Mouse (Mus musculus): ENCODE data around the gene Rabggta. TPM values are rescaled to one million over a fixed set of nuclear protein-coding genes. Genes with fewer than 3 reads are reported as not detected.
A peak's percentile ranks its signal among the peaks of the same experiment; 100 is the strongest.

Rabggta gene
- polyA plus RNA-seq (2012; rRNA removed), result 64.1 and 66.8 TPM in 2 replicates

DNA sequence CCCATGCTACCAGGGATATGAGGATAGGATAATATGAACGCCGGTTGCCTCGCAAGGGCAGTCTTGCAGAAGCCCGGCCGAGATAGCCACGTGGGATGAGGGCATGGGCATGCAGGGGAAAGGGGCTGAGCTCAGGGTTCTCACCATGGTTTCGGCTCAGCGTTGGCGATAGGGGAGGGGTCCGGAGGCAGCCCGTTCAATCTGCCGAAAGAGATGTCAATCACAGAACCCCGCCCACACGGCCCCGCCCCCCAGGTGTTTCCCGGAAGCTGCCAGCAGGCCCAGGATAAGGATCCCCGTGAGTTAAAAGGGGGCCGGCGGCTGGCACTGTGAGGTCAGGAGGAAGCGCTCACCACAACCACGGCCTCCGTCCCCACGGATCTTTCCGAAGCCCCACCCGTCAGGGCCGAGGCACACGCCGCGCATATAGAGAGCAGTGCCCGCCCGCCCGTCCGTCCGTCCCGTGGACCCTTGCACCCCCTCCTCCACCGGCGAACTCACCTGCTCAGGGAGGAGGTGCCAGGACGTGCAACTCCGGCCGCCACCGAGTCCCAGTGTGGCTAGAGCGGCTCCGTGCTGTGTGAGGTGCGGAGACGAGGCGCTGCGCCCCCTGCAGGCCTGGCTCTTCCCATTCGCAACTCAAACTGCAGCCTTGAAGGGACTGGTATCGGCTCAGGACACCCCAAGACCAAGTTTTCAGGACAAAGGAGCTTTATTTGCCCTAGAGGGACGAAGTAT lies at the start of gene Rabggta:
Gene Rabggta (minus strand): TSS at position 564 of the 738 bp plus-strand sequence.
- DNase-seq, result peak; percentile 93 to 94
- H3K27ac ChIP-seq (ENCODE audit: insufficient read depth, low read length), result peak within 1 kb of the TSS; percentile 26; the same call in 1 of the 2 replicates
- peak within 1 kb of the TSS; percentile 96 for H3K4me3 ChIP-seq (replicated peaks; ENCODE audit: insufficient read depth, low read depth, low read length)
- H3K4me1 ChIP-seq (ENCODE audit: control insufficient read depth, insufficient read depth, low read length), result peaks cover 4% of the 10 kb centered on the region; the same call in 1 of the 2 replicates
- TF ChIP-seq POLR2A (IDR thresholded peaks at IDR 0.05; ENCODE audit: borderline replicate concordance, insufficient read depth, low read length) (peak; percentile 45; the same call in 1 of the 2 replicates), CTCF (IDR thresholded peaks at IDR 0.05; ENCODE audit: borderline replicate concordance, insufficient read depth, low read depth, low read length) (peak; percentile 87)
- under 1% methylated on average over 48 of the region's 50 CpGs for WGBS
- H3K27me3 ChIP-seq (ENCODE audit: control insufficient read depth, insufficient read depth, low read length), result no peaks in the 10 kb centered on the region

GRCm38 (mm10) chr14:55769087-55769703 lies 47.1 kb upstream of the Rabggta start:
- H3K4me1 ChIP-seq (ENCODE audit: control insufficient read depth, insufficient read depth, low read length), result peaks cover 4% of the 10 kb centered on the region; the same call in 1 of the 2 replicates
- 87% methylated on average over 16 of the region's 16 CpGs for WGBS
- TF ChIP-seq CTCF (IDR thresholded peaks at IDR 0.05; ENCODE audit: borderline replicate concordance, insufficient read depth, low read depth, low read length), result no peak
- TF ChIP-seq POLR2A (IDR thresholded peaks at IDR 0.05; ENCODE audit: borderline replicate concordance, insufficient read depth, low read length), result no peak
- no peak overlapping the region for H3K4me3 ChIP-seq (replicated peaks; ENCODE audit: insufficient read depth, low read depth, low read length)
- DNase-seq, result no peak
- no peak overlapping the region for H3K27ac ChIP-seq (ENCODE audit: insufficient read depth, low read length)
- H3K27me3 ChIP-seq (ENCODE audit: control insufficient read depth, insufficient read depth, low read length), result no peaks in the 10 kb centered on the region

GRCm38 (mm10) chr14:55768555-55768954 lies 46.5 kb upstream of the Rabggta start:
- H3K27ac ChIP-seq (ENCODE audit: insufficient read depth, low read length), result no peak overlapping the region
- TF ChIP-seq POLR2A (IDR thresholded peaks at IDR 0.05; ENCODE audit: borderline replicate concordance, insufficient read depth, low read length) (no peak), CTCF (IDR thresholded peaks at IDR 0.05; ENCODE audit: borderline replicate concordance, insufficient read depth, low read depth, low read length) (no peak)
- no peak overlapping the region for H3K4me3 ChIP-seq (replicated peaks; ENCODE audit: insufficient read depth, low read depth, low read length)
- DNase-seq, result no peak
- WGBS, result 93% methylated on average over 6 of the region's 6 CpGs
- H3K4me1 ChIP-seq (ENCODE audit: control insufficient read depth, insufficient read depth, low read length), result peaks cover 4% of the 10 kb centered on the region; the same call in 1 of the 2 replicates
- no peaks in the 10 kb centered on the region for H3K27me3 ChIP-seq (ENCODE audit: control insufficient read depth, insufficient read depth, low read length)

- peaks cover 4% of the 10 kb centered on the region; the same call in 1 of the 2 replicates for H3K4me1 ChIP-seq (ENCODE audit: control insufficient read depth, insufficient read depth, low read length)
- peak overlapping the region; percentile 24 for H3K4me3 ChIP-seq (replicated peaks; ENCODE audit: insufficient read depth, low read depth, low read length)
- 6% methylated on average over 52 of the region's 52 CpGs for WGBS
- DNase-seq, result peak; percentile 80 to 83
- TF ChIP-seq POLR2A (IDR thresholded peaks at IDR 0.05; ENCODE audit: borderline replicate concordance, insufficient read depth, low read length) (no peak), CTCF (IDR thresholded peaks at IDR 0.05; ENCODE audit: borderline replicate concordance, insufficient read depth, low read depth, low read length) (peak; percentile 42)
- peak overlapping the region; percentile 29 for H3K27ac ChIP-seq (ENCODE audit: insufficient read depth, low read length)
- no peaks in the 10 kb centered on the region for H3K27me3 ChIP-seq (ENCODE audit: control insufficient read depth, insufficient read depth, low read length)
Observed at GRCm38 (mm10) chr14:55767519-55768414, 45.7 kb upstream of the Rabggta start.

GRCm38 (mm10) chr14:55765696-55766095 lies 43.6 kb upstream of the Rabggta start, which contains the start of gene Ltb4r1:
TSS of gene Ltb4r1 (plus strand) at chr14:55765962.
- Histone ChIP-seq H3K4me3 (replicated peaks; ENCODE audit: insufficient read depth, low read depth, low read length) (no peak within 1 kb of the TSS), H3K4me1 (ENCODE audit: control insufficient read depth, insufficient read depth, low read length) (peaks cover 6% of the 10 kb centered on the region; the same call in 1 of the 2 replicates), H3K27ac (ENCODE audit: insufficient read depth, low read length) (no peak within 1 kb of the TSS), H3K27me3 (ENCODE audit: control insufficient read depth, insufficient read depth, low read length) (no peaks in the 10 kb centered on the region)
- DNase-seq, result no peak
- 74% methylated on average over 4 of the region's 4 CpGs for WGBS
- no peak for TF ChIP-seq CTCF (IDR thresholded peaks at IDR 0.05; ENCODE audit: borderline replicate concordance, insufficient read depth, low read depth, low read length)
- TF ChIP-seq POLR2A (IDR thresholded peaks at IDR 0.05; ENCODE audit: borderline replicate concordance, insufficient read depth, low read length), result no peak

DNA sequence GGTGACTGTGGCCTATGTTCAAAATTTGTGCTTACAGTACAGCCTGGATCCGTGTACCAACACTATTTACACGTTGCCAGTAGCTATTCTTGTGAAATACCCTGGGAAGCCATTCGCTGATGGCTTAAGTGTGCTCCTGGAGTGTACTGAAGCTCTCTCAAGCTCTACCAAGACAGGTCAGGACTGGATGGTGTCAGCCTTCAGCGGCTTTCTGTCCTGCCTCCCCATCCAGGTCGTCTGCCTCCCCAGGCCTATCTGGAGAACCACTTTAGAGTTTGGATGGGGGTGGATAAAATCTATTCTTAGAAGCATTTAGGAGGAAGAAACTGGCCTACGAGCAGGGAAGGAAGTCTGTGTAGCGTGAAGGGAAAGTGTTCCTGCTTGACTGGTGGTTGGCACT lies 41.1 kb upstream of the Rabggta start:
- H3K4me3 ChIP-seq (replicated peaks; ENCODE audit: insufficient read depth, low read depth, low read length), result no peak overlapping the region
- no peak overlapping the region for H3K27ac ChIP-seq (ENCODE audit: insufficient read depth, low read length)
- WGBS, result 82% methylated on average over 7 of the region's 7 CpGs
- peaks cover 6% of the 10 kb centered on the region; the same call in 1 of the 2 replicates for H3K4me1 ChIP-seq (ENCODE audit: control insufficient read depth, insufficient read depth, low read length)
- DNase-seq, result no peak
- H3K27me3 ChIP-seq (ENCODE audit: control insufficient read depth, insufficient read depth, low read length), result no peaks in the 10 kb centered on the region
- TF ChIP-seq CTCF (IDR thresholded peaks at IDR 0.05; ENCODE audit: borderline replicate concordance, insufficient read depth, low read depth, low read length) (no peak), POLR2A (IDR thresholded peaks at IDR 0.05; ENCODE audit: borderline replicate concordance, insufficient read depth, low read length) (no peak)
